Mouse (Mus musculus): Measurements from ENCODE around the gene Dis3l2.
A peak's percentile ranks its signal among the peaks of the same experiment; 100 is the strongest.

Dis3l2 gene

GRCm38 (mm10) chr1:87070720-87071119 lies 367.1 kb downstream of the Dis3l2 start:
- DNase-seq (ENCODE audit: low read depth, low spot score), result no peak

GRCm38 (mm10) chr1:87073776-87074175 lies 370.2 kb downstream of the Dis3l2 start:
- DNase-seq (ENCODE audit: low read depth, low spot score), result peak; percentile 59

- DNase-seq (ENCODE audit: low read depth, low spot score), result peak; percentile 39
Observed at GRCm38 (mm10) chr1:87086196-87086595, 382.6 kb downstream of the Dis3l2 start.

GRCm38 (mm10) chr1:87086964-87087363 lies 383.4 kb downstream of the Dis3l2 start:
- DNase-seq (ENCODE audit: low read depth, low spot score), result no peak

- DNase-seq (ENCODE audit: low read depth, low spot score), result no peak
Observed at GRCm38 (mm10) chr1:87089251-87089650, 385.6 kb downstream of the Dis3l2 start.

- DNase-seq (ENCODE audit: low read depth, low spot score), result no peak
Observed at GRCm38 (mm10) chr1:87089828-87090227, 386.2 kb downstream of the Dis3l2 start, which contains the start of gene Alppl2. Gene Alppl2 (minus strand): TSS chr1:87089928.

- DNase-seq (ENCODE audit: low read depth, low spot score), result no peak
Observed at GRCm38 (mm10) chr1:87095642-87096041, 392.0 kb downstream of the Dis3l2 start.

- peak; percentile 21 for DNase-seq (ENCODE audit: low read depth, low spot score)
Observed at GRCm38 (mm10) chr1:87098358-87098975, 394.9 kb downstream of the Dis3l2 start.
